Mouse (Mus musculus) liver, adult 2 months (tissue): ENCODE measurements around the gene Cacna1g.

Experiments
- CTCF ChIP-seq: fragments of 200-500 bp; IDR thresholded peaks from 2 replicates; pipeline ENCODE4 v1.5.1; 2011; ENCODE audit warnings: low read depth, low read length, control low read depth
- POLR2A ChIP-seq: fragments of 200-500 bp; IDR thresholded peaks from 2 replicates; pipeline ENCODE4 v1.6.1; 2011; ENCODE audit warnings: low read length, control low read depth; ENCODE audit not compliant: insufficient read depth; ENCODE audit errors: extremely low read depth

DNA sequence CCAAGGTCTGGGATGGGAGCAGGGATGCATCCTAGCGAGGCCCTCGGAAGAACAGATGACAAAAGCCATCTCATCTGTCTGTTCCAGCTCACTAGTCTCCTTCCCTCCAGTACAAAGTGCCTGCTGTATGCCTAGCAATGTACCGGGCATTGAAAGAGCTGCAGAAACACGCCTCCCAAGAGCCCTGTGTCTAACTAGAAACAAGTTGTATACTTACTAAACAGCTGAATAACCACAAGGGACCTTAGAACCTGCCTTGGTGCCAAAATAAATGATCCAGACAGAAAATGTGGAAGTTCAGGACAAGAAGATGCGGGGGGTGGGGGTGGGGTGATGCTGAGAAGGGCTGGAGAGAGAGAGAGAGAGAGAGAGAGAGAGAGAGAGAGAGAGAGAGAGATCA lies 29.2 kb downstream of the Cacna1g start:
- no peak for TF ChIP-seq CTCF
- TF ChIP-seq POLR2A = no peak
